Mouse (Mus musculus) heart, adult 2 months (tissue): ENCODE data around the gene Gm49339. TPM values are rescaled to one million over a fixed set of nuclear protein-coding genes. Genes with fewer than 3 reads are reported as not detected.
"Not testable (repeated sequence)": the region's sequence is repeated elsewhere in the genome, so short reads cannot be mapped to it uniquely, and the experiment has no call there.

Experiments used
- DNase-seq, 2 experiments: peaks; one replicate each; pipeline ENCODE4 v3.0.0; 2021
- H3K27ac ChIP-seq: fragments of 200-600 bp; 2 replicates; pipeline ENCODE4 v1.8.1; 2022
- H3K27me3 ChIP-seq: fragments of 200-500 bp; 2 replicates; pipeline ENCODE4 v1.6.1; 2012; ENCODE audit warnings: mild to moderate bottlenecking, low read length, inconsistent platforms, mixed read lengths; ENCODE audit not compliant: control insufficient read depth, insufficient read depth
- H3K36me3 ChIP-seq: fragments of 200-500 bp; 2 replicates; pipeline ENCODE4 v1.6.1; 2012; ENCODE audit warnings: low read length, inconsistent platforms; ENCODE audit not compliant: control insufficient read depth, insufficient read depth
- H3K4me1 ChIP-seq: fragments of 200-500 bp; 2 replicates; pipeline ENCODE4 v1.6.1; 2011; ENCODE audit warnings: low read length; ENCODE audit not compliant: control insufficient read depth, insufficient read depth
- H3K4me3 ChIP-seq: fragments of 200-600 bp; 2 replicates; pipeline ENCODE4 v1.8.1; 2022
- H3K79me2 ChIP-seq: fragments of 200-500 bp; replicated peaks from 2 replicates; pipeline ENCODE4 v1.6.1; 2012; ENCODE audit warnings: mild to moderate bottlenecking, inconsistent platforms, low read length, moderate library complexity, mixed read lengths; ENCODE audit not compliant: control insufficient read depth, insufficient read depth
- H3K9ac ChIP-seq: fragments of 200-500 bp; 2 replicates; pipeline ENCODE4 v1.6.1; 2012; ENCODE audit warnings: low read depth, mild to moderate bottlenecking, control low read depth, inconsistent platforms, low read length, mixed read lengths
- CTCF ChIP-seq: fragments of 200-600 bp; IDR thresholded peaks from 2 replicates; pipeline ENCODE4 v1.8.1; 2022; ENCODE audit warnings: antibody characterized with exemption, mild to moderate bottlenecking, moderate library complexity
- EP300 ChIP-seq: fragments of 200-500 bp; IDR thresholded peaks from 2 replicates; pipeline ENCODE4 v1.6.1; 2011; ENCODE audit warnings: low read depth, low read length, control low read depth; ENCODE audit not compliant: insufficient read depth
- POLR2A ChIP-seq: fragments of 200-500 bp; IDR thresholded peaks from 2 replicates; pipeline ENCODE4 v1.6.1; 2011; ENCODE audit warnings: mild to moderate bottlenecking, low read depth, low read length, control low read depth; ENCODE audit not compliant: insufficient read depth
- WGBS: fragments of 180-500 bp; shearing (Covaris S2); methylation state at CpG from one replicate; pipeline ENCODE4 v1.1.7; 2018; 5-methylcytosine and 5-hydroxymethylcytosine counted together
- intact Hi-C: fragments of 180-260 bp; cut with DNase I; formaldehyde crosslinking; loops from one replicate; pipeline ENCODE4 v1.15.1; 2025
- polyA plus RNA-seq: library from polyadenylated mRNA; depleted of rRNA; stranded (reverse); fragments of >200 nt; gene quantifications from 2 replicates; pipeline ENCODE4 v1.2.3, GENCODE M21; 2012
- total RNA-seq, 2 experiments: library from RNA; stranded (reverse); gene quantifications; 2 replicates each; pipeline ENCODE4 v1.2.3; 2021

Gm49339 gene
- total and polyA plus RNA-seq, 3 experiments = 0.26 to 4.9 (median 1.0) TPM

DNA sequence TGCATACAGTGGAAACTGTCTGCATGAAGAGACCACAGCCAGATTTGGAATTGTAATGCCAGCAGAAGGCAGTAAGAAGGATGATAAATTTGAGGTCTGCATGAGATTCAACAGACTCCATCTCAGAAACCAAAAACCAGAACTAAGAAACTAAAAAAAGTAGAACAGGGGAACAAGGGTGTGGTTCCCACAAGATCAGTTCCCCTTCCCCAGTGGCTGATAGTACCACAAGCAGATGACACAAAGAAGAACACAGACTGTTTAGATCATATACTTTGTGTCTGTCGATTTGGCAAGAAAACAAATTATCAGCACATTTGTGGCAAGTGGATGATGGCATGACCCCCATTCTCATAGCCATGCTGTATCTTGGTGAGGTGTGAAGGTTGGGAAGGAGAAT lies 24.6 kb upstream of the Gm49339 start:
- Histone ChIP-seq H3K9ac (no peak overlapping the region), H3K27me3 (no peaks in the 10 kb centered on the region), H3K4me3 (no peak overlapping the region), H3K79me2 (no peaks in the 10 kb centered on the region), H3K27ac (no peak overlapping the region), H3K36me3 (no peaks in the 10 kb centered on the region), H3K4me1 (no peaks in the 10 kb centered on the region)
- peak in 1 of 2 experiments; percentile 7 for DNase-seq
- TF ChIP-seq EP300 (no peak), CTCF (no peak), POLR2A (no peak)
- intact Hi-C loops = no loop called here
- 75% methylated on average over 1 of the region's 1 CpGs for WGBS

- 52% methylated on average over 4 of the region's 4 CpGs for WGBS
- DNase-seq = no peak
- Histone ChIP-seq H3K27ac (no peak overlapping the region), H3K36me3 (no peaks in the 10 kb centered on the region), H3K79me2 (no peaks in the 10 kb centered on the region), H3K4me1 (no peaks in the 10 kb centered on the region), H3K9ac (no peak overlapping the region), H3K27me3 (no peaks in the 10 kb centered on the region), H3K4me3 (no peak overlapping the region)
- no peak for TF ChIP-seq EP300
- TF ChIP-seq POLR2A = no peak
- no peak for TF ChIP-seq CTCF
- intact Hi-C loops = no loop called here
These were observed 24.0 kb upstream of the Gm49339 start for GRCm38 (mm10) chr10:51456369-51456768.

DNA sequence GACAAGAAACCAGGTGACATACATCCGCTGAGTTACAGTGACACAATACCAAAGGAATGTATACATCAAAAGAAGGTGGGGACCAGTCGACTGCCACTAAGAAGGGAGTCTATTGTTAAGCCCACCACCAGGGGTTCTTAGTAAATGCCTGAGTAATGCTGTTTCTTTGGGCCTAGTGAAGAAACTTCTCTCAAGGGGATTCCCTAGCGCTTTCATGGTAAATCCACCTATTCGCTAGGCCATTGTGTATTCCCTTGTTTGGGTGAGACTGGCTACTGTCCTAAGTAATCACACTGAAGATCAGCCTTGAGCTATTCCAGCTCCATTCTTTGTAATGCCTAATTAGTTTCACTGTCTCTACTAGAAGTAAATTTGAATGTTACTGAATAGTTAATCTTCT lies 16.6 kb upstream of the Gm49339 start:
- intact Hi-C loops, H3K79me2 ChIP-seq, H3K27me3 ChIP-seq, H3K9ac ChIP-seq, H3K4me1 ChIP-seq, DNase-seq, H3K27ac ChIP-seq, H3K36me3 ChIP-seq, H3K4me3 ChIP-seq: not testable (repeated sequence)
- 66% methylated on average over 4 of the region's 4 CpGs for WGBS

- DNase-seq, H3K27ac ChIP-seq, H3K27me3 ChIP-seq, intact Hi-C loops, H3K79me2 ChIP-seq, H3K9ac ChIP-seq, H3K4me1 ChIP-seq, H3K4me3 ChIP-seq, H3K36me3 ChIP-seq: not testable (repeated sequence)
- no CpG with 5 or more reads among the region's 2 CpGs for WGBS
These were observed 10.3 kb downstream of the Gm49339 start, which contains the start of gene Lilrb4a for GRCm38 (mm10) chr10:51490691-51491090. TSS of gene Lilrb4a (plus strand) at chr10:51490956.

GRCm38 (mm10) chr10:51520021-51520420 lies 39.6 kb downstream of the Gm49339 start:
- Histone ChIP-seq H3K27ac (no peak overlapping the region), H3K4me1 (no peaks in the 10 kb centered on the region), H3K36me3 (no peaks in the 10 kb centered on the region), H3K9ac (no peak overlapping the region), H3K27me3 (no peaks in the 10 kb centered on the region), H3K79me2 (no peaks in the 10 kb centered on the region), H3K4me3 (no peak overlapping the region)
- DNase-seq = no peak
- TF ChIP-seq POLR2A = no peak
- TF ChIP-seq CTCF = no peak
- no peak for TF ChIP-seq EP300
- intact Hi-C loops = no loop called here

DNA sequence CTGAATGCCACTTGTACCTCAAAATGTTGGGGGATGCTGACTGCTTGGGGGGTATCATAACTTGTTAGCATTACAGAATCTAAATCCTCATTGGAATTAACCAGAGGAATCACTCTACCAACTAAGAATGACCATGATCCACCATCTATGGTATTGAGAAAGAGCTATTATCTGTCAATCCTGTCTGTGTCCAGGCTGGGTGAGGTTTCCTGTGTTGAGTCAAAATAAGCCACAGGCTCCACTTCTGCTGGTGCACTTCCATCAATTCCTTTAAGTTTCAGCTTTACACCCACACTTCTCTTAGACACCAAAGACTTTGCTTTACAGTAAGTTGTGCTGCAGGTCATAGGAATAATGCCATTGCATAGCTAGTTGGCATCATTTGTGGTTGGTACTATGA lies 41.0 kb downstream of the Gm49339 start:
- intact Hi-C loops = no loop called here
- no peaks in the 10 kb centered on the region for H3K27me3 ChIP-seq
- H3K79me2 ChIP-seq = no peaks in the 10 kb centered on the region
- no peak overlapping the region for H3K27ac ChIP-seq
- no peak overlapping the region for H3K4me3 ChIP-seq
- DNase-seq = no peak
- TF ChIP-seq CTCF (no peak), EP300 (no peak), POLR2A (no peak)
- no peak overlapping the region for H3K9ac ChIP-seq
- no peaks in the 10 kb centered on the region for H3K4me1 ChIP-seq
- no peaks in the 10 kb centered on the region for H3K36me3 ChIP-seq

DNA sequence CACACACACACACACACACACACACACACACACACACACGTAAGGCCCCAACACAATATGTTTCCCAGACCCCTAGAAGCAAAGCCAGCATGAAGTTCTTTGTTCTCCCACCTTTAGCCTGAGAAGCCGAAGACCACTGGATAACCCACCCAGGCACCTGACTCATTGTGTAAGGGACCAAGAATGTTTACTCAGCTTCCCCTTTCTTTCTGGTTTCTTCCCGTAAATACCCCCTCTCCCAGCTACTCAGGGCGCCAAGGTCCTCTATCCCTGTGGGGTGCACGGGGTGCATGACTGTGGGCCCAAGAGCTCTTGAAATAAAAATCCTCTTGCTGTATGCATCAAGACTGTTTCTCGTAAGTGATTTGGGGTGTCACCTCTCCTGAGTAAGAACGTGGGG lies 45.7 kb downstream of the Gm49339 start:
- no peak for DNase-seq
- H3K27ac ChIP-seq = no peak overlapping the region
- no peaks in the 10 kb centered on the region for H3K36me3 ChIP-seq
- intact Hi-C loops = no loop called here
- H3K4me3 ChIP-seq = no peak overlapping the region
- 47% methylated on average over 7 of the region's 7 CpGs for WGBS
- no peaks in the 10 kb centered on the region for H3K79me2 ChIP-seq
- no peaks in the 10 kb centered on the region for H3K27me3 ChIP-seq
- H3K9ac ChIP-seq = no peak overlapping the region
- no peaks in the 10 kb centered on the region for H3K4me1 ChIP-seq
- TF ChIP-seq EP300 (no peak), CTCF (no peak), POLR2A (no peak)
